Mouse (Mus musculus) forebrain, embryonic 16.5 days (tissue): ENCODE results near the gene Rrp1. TPM values are rescaled to one million over a fixed set of nuclear protein-coding genes. Genes with fewer than 3 reads are reported as not detected.

Experiments used
- ATAC-seq: fragments of 200-750 bp; cut with Nextera tagmentation; 2 replicates; pipeline ENCODE4 v1.8.0; 2017; ENCODE audit warnings: mild to moderate bottlenecking, moderate library complexity
- H3K27ac ChIP-seq: fragments of 300-500 bp; sonication (generic); 2 replicates; pipeline ENCODE4 v1.5.1; 2014; ENCODE audit warnings: low read length, control low read depth
- H3K27me3 ChIP-seq: fragments of 300-500 bp; sonication (generic); replicated peaks from 2 replicates; pipeline ENCODE4 v1.6.1; 2014; ENCODE audit warnings: low read length; ENCODE audit not compliant: control insufficient read depth, insufficient read depth
- H3K36me3 ChIP-seq: fragments of 300-500 bp; sonication (generic); 2 replicates; pipeline ENCODE4 v1.6.1; 2014; ENCODE audit not compliant: control insufficient read depth, insufficient read depth
- H3K4me1 ChIP-seq: fragments of 300-500 bp; sonication (generic); replicated peaks from 2 replicates; pipeline ENCODE4 v1.6.1; 2014; ENCODE audit warnings: low read length; ENCODE audit not compliant: control insufficient read depth, insufficient read depth
- H3K4me2 ChIP-seq: fragments of 300-500 bp; sonication (generic); 2 replicates; pipeline ENCODE4 v1.6.1; 2014; ENCODE audit warnings: mild to moderate bottlenecking, low read length, control low read depth
- H3K4me3 ChIP-seq: fragments of 300-500 bp; sonication (generic); replicated peaks from 2 replicates; pipeline ENCODE4 v1.5.1; 2014; ENCODE audit warnings: mild to moderate bottlenecking, low read length, control low read depth
- H3K9ac ChIP-seq: fragments of 300-500 bp; sonication (generic); replicated peaks from 2 replicates; pipeline ENCODE4 v1.6.1; 2014; ENCODE audit warnings: low read depth, low read length, control low read depth
- H3K9me3 ChIP-seq: fragments of 300-500 bp; sonication (generic); 2 replicates; pipeline ENCODE4 v1.6.1; 2016; ENCODE audit warnings: low read length; ENCODE audit not compliant: control insufficient read depth
- WGBS: fragments of 180-500 bp; shearing (Covaris S2); extraction: QIAGEN DNeasy Blood & Tissue Kit; methylation state at CpG from one replicate; pipeline ENCODE4 v1.1.7; 2014; 5-methylcytosine and 5-hydroxymethylcytosine counted together
- polyA plus RNA-seq: library from polyadenylated mRNA; unstranded; fragments of >200 nt; fragmentation: Nextera tagmentation; extraction: Ambion mirVana; gene quantifications from 2 replicates; pipeline ENCODE4 v1.2.1, GENCODE M21; 2015

Gene Rrp1
- polyA plus RNA-seq, 1 experiment from 2014 or later: 438 TPM

- no peaks in the 10 kb centered on the region for H3K4me1 ChIP-seq
- no peak overlapping the region for H3K4me2 ChIP-seq
- no peaks in the 10 kb centered on the region for H3K27me3 ChIP-seq
- no peak overlapping the region for H3K4me3 ChIP-seq
- H3K9me3 ChIP-seq: no peaks in the 10 kb centered on the region
- no peak for ATAC-seq
- WGBS: 64% methylated on average over 27 of the region's 27 CpGs
- no peaks in the 10 kb centered on the region for H3K36me3 ChIP-seq
- H3K9ac ChIP-seq: no peak overlapping the region
- H3K27ac ChIP-seq: no peak overlapping the region
Measured at GRCm38 (mm10) chr10:78372681-78373668, 39.9 kb downstream of the Rrp1 start.

DNA sequence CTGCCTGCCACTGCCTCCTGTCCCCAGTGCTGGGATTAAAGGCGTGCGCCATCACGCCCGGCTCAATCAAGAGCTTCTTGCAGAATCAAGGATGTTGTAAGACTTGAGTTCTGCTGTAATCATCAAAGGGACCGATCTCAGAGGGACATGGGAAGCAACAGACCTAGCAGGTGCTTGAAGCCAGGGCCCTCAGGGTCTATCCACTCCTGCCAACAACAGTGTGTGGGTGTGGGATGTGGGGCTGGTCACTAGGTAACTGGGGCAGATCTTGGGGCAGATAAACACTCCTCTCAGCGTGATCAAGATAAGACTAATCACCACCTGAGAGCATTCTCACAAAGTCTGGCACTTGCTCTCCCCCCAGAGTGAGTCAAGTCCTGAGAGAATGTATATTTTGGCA is 41.1 kb downstream of the Rrp1 start:
- no peaks in the 10 kb centered on the region for H3K27me3 ChIP-seq
- no peak overlapping the region for H3K27ac ChIP-seq
- H3K9me3 ChIP-seq: no peaks in the 10 kb centered on the region
- no peak for ATAC-seq
- H3K4me3 ChIP-seq: no peak overlapping the region
- H3K36me3 ChIP-seq: no peaks in the 10 kb centered on the region
- 86% methylated on average over 6 of the region's 6 CpGs for WGBS
- H3K4me2 ChIP-seq: no peak overlapping the region
- no peak overlapping the region for H3K9ac ChIP-seq
- H3K4me1 ChIP-seq: no peaks in the 10 kb centered on the region

DNA sequence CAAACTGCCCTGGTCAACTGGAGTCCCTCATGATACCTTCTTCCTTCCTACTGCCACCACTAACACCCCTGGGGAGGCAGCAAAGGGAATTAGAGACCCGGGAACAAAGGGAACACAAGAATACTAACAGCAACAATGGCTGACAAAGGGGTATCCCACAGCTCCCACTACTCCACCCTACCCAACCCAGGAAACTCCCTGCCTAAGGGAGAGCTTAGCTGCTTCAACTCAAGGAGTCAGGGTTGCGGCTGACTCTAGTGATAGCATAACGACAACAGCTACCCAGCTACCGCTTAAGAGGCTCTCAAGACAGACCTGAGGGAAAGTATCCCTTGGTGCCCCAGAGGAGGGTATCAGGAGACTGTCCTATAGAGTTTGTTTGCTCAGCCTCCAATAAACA is 45.3 kb downstream of the Rrp1 start:
- no peak overlapping the region for H3K27ac ChIP-seq
- no peaks in the 10 kb centered on the region for H3K36me3 ChIP-seq
- H3K9me3 ChIP-seq: no peaks in the 10 kb centered on the region
- H3K4me3 ChIP-seq: no peak overlapping the region
- ATAC-seq: no peak
- no peak overlapping the region for H3K9ac ChIP-seq
- H3K4me2 ChIP-seq: no peak overlapping the region
- no peaks in the 10 kb centered on the region for H3K4me1 ChIP-seq
- WGBS: 55% methylated on average over 4 of the region's 4 CpGs
- no peaks in the 10 kb centered on the region for H3K27me3 ChIP-seq

DNA sequence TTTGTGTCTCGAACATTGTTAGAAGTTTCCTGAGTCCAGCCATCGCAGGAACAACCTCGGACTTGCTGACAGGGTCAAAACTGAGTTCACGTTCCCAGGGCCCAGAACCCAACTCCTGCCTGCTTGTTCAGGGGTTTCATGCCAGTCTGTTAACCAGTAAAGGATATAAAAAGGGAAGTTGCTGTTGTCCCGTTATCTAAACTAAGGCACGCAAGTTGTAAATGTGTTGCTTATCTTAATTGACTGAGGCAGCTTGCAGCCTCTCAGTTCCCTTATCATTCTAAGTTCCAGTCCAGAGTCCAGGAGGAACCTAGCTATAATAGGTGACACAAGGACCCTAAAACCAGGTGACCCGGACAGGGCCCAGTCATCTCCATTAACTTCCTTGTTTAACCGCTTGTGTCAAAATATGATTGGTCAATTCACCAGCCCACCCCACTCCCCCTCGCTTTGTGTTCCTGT is 46.0 kb downstream of the Rrp1 start:
- ATAC-seq: no peak
- no peak overlapping the region for H3K27ac ChIP-seq
- no peak overlapping the region for H3K9ac ChIP-seq
- H3K36me3 ChIP-seq: no peaks in the 10 kb centered on the region
- WGBS: 68% methylated on average over 9 of the region's 9 CpGs
- no peak overlapping the region for H3K4me2 ChIP-seq
- no peak overlapping the region for H3K4me3 ChIP-seq
- no peaks in the 10 kb centered on the region for H3K27me3 ChIP-seq
- no peaks in the 10 kb centered on the region for H3K9me3 ChIP-seq
- no peaks in the 10 kb centered on the region for H3K4me1 ChIP-seq

GRCm38 (mm10) chr10:78366195-78366834 is 46.5 kb downstream of the Rrp1 start:
- no peak overlapping the region for H3K4me2 ChIP-seq
- no peaks in the 10 kb centered on the region for H3K27me3 ChIP-seq
- H3K4me1 ChIP-seq: no peaks in the 10 kb centered on the region
- H3K9ac ChIP-seq: no peak overlapping the region
- no peaks in the 10 kb centered on the region for H3K36me3 ChIP-seq
- H3K4me3 ChIP-seq: no peak overlapping the region
- H3K9me3 ChIP-seq: no peaks in the 10 kb centered on the region
- WGBS: 55% methylated on average over 5 of the region's 5 CpGs
- no peak overlapping the region for H3K27ac ChIP-seq
- no peak for ATAC-seq

DNA sequence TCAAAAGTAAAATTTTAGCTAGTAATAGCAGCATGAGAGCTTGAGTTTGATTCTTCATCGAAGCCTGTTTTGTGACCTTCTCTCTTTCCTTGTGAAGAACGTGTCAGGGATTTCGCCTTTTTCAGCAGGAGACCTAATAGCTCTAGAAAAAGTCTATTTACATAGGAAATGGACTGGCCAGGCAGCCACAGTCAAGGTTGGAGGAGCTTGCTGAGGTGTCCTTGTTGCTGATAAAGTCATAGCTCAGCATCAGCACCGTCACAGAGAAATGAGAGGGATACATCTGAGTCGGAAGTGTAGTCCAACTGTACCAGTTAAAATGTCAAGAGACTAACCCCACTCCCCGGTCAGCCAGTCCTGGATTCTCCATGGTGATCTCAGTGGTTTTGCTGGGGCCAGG is 47.3 kb downstream of the Rrp1 start:
- H3K27me3 ChIP-seq: no peaks in the 10 kb centered on the region
- no peaks in the 10 kb centered on the region for H3K36me3 ChIP-seq
- no peak overlapping the region for H3K4me2 ChIP-seq
- no peak for ATAC-seq
- H3K9me3 ChIP-seq: no peaks in the 10 kb centered on the region
- H3K4me1 ChIP-seq: no peaks in the 10 kb centered on the region
- WGBS: 90% methylated on average over 6 of the region's 6 CpGs
- H3K27ac ChIP-seq: no peak overlapping the region
- H3K4me3 ChIP-seq: no peak overlapping the region
- no peak overlapping the region for H3K9ac ChIP-seq

DNA sequence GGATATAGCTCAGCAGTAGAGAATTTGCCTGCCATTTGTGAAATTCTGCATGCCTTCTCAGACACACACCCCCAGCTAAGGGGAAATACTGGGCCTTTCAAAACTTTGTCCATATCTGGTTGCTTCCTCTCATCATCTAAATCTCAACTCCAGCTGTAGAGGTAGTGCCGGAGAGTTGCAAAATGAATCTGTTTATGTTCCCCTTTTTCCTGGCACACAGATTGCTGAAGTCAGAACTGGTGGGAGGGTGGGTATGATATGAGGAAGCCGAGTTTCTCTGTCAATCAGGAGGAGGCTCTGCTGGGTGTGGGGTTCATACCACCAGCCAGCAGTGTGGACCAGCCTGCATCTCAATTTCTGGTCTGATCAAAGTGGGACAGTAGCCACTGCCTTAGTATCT is 48.7 kb downstream of the Rrp1 start:
- no peak for ATAC-seq
- H3K36me3 ChIP-seq: no peaks in the 10 kb centered on the region
- no peak overlapping the region for H3K9ac ChIP-seq
- WGBS: 81% methylated on average over 2 of the region's 2 CpGs
- H3K27me3 ChIP-seq: no peaks in the 10 kb centered on the region
- no peak overlapping the region for H3K4me2 ChIP-seq
- H3K4me3 ChIP-seq: no peak overlapping the region
- H3K9me3 ChIP-seq: no peaks in the 10 kb centered on the region
- H3K4me1 ChIP-seq: no peaks in the 10 kb centered on the region
- no peak overlapping the region for H3K27ac ChIP-seq

- H3K27me3 ChIP-seq: no peaks in the 10 kb centered on the region
- 88% methylated on average over 6 of the region's 6 CpGs for WGBS
- no peak overlapping the region for H3K4me3 ChIP-seq
- H3K27ac ChIP-seq: no peak overlapping the region
- no peak overlapping the region for H3K9ac ChIP-seq
- no peaks in the 10 kb centered on the region for H3K9me3 ChIP-seq
- H3K4me1 ChIP-seq: no peaks in the 10 kb centered on the region
- no peak for ATAC-seq
- no peaks in the 10 kb centered on the region for H3K36me3 ChIP-seq
- H3K4me2 ChIP-seq: no peak overlapping the region
Measured at GRCm38 (mm10) chr10:78363366-78363765, 49.5 kb downstream of the Rrp1 start.

DNA sequence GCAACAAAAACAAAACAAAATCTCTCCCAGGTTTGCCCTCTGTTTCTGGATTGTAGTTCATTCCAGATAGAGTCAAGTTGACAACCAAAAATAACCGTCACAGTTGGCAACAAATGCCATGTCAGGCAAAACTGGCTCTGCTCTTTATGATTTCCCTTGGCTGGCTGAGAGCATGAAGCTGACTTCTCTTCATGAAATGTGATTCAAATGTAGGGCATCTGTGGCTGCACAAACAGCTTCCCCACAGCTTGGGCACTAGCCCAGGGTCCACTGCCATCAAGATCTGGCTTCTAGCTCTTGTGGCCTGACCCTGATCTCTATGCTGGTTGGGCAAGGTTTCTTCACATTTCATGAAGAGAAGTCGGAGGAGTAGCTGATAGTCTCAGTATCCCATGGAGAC is 50.9 kb downstream of the Rrp1 start:
- ATAC-seq: no peak
- H3K4me3 ChIP-seq: no peak overlapping the region
- no peaks in the 10 kb centered on the region for H3K27me3 ChIP-seq
- no peaks in the 10 kb centered on the region for H3K36me3 ChIP-seq
- no peaks in the 10 kb centered on the region for H3K9me3 ChIP-seq
- H3K9ac ChIP-seq: no peak overlapping the region
- WGBS: 77% methylated on average over 2 of the region's 2 CpGs
- no peaks in the 10 kb centered on the region for H3K4me1 ChIP-seq
- H3K4me2 ChIP-seq: no peak overlapping the region
- H3K27ac ChIP-seq: no peak overlapping the region
